Mouse (Mus musculus) 3T3-L1 (cell line): ENCODE measurements at regions not wholly inside any gene's neighbourhood (a gene's known extent, or its start where the extent isn't known, plus 50 kb on each side); places are given as distances from the start of the nearest gene placed in this dataset.
"Not testable (repeated sequence)": the region's sequence is repeated elsewhere in the genome, so short reads cannot be mapped to it uniquely, and the experiment has no call there.

ENCODE experiments used
- DNase-seq: peaks from one replicate; pipeline ENCODE4 v3.0.0-alpha.2; 2015; ENCODE audit warnings: low read depth, low spot score

- DNase-seq = not testable (repeated sequence)
These were observed 454.3 kb downstream of the Gm10330 start for GRCm38 (mm10) chr12:23325756-23326155.

- DNase-seq = peak; percentile 1
These were observed 464.9 kb downstream of the Gm10330 start for GRCm38 (mm10) chr12:23315186-23315585.
